Mouse (Mus musculus): Measurements from ENCODE around the gene Pttg1. TPM values are rescaled to one million over a fixed set of nuclear protein-coding genes. Genes with fewer than 3 reads are reported as not detected.
A peak's percentile ranks its signal among the peaks of the same experiment; 100 is the strongest.

The Pttg1 gene
- total and polyA plus RNA-seq, 3 experiments, result 153 to 276 (median 258) TPM

DNA sequence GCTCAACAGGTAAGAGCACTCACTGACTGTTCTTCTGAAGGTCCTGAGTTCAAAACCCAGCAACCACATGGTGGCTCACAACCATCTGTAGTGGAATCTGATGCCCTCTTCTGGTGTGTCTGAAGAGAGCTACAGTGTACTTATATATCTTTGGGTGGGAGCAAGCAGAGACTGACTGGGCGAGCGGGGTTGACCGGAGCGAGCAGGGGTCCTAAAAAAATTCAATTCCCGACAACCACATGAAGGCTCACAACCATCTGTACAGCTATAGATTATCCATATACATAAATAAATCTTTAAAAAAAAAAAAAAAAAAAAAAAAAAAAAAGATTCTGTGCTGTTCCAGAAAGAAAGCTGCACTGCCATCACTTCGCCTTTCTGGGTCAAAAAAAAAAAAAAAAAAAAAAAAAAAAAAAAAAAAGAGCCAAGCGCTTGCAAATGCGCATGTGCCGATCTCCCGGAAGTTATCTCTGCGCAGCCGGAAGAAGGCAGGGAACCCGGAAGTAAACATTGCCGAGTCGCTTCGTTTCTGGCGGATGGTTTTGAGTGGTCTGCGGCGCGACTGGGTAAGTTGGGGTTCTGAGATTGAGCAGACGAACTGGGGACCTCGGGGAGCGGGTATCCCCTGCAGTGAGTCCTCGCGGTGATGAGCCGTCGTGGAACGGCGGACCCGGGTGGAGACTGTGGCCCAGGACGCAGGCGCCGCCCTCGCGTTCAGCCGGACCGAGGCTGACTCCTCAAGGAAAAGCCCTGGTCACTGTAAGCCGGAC lies 7.4 kb upstream of the Pttg1 start, which contains the start of gene Slu7 (continued):
- TF ChIP-seq ELF1 (IDR thresholded peaks at IDR 0.05; ENCODE audit: low read depth, low read length), result peak; percentile 99
- TF ChIP-seq ZC3H11A (IDR thresholded peaks at IDR 0.05; ENCODE audit: low read depth, low read length), result no peak
- TF ChIP-seq POLR2A (IDR thresholded peaks at IDR 0.05; ENCODE audit: low read depth, low read length), result peak; percentile 80

DNA sequence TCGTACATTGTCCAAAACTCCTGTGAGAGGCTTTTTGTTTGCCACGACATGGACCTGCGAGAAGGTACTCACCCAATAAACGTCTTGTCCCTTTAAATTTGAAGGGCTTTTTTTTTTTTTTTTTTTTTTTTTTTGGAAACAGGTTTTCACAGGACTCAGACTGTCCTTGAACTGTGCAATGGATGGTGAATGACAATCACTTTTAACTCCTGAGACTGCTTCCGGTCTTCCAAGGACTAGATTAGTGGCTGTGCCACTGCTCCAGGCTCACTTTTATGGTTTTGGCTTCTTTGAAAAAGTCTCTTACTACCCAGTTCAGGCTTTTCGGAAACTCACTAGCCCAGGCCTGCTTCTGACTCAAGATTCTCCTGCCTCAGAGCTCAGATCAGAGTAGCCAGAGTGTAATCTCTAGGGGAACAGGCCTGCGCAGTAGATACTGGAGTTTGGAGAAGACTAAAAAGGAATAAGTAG lies 398 bp upstream of the Pttg1 start:
- Histone ChIP-seq H3K27ac (ENCODE audit: insufficient read depth, low read depth) (0 out of 2 replicates have a peak overlapping the region, but pooled peaks have one; percentile 19), H3K36me3 (replicated peaks in 1 of 2; ENCODE audit: control insufficient read depth in 1 of 2, insufficient read depth in 1 of 2, low read length in 1 of 2) (peaks cover 21 to 31% of the 10 kb centered on the region in 2 experiments), H3K4me3 (replicated peaks in 1 of 3; ENCODE audit: low read depth in 2 of 3, low read length in 2 of 3, poor library complexity in 1 of 3) (peak overlapping the region in 2 of 3 experiments; percentile 48 to 88), H3K79me2 (replicated peaks; ENCODE audit: control insufficient read depth, extremely low read depth, insufficient read depth, poor library complexity, severe bottlenecking) (peaks cover 12% of the 10 kb centered on the region; the same call in 1 of the 2 replicates), H3K27me3 (replicated peaks) (no peaks in the 10 kb centered on the region), H3K9ac (ENCODE audit: insufficient read depth, low read depth) (peak overlapping the region; percentile 59), H3K4me2 (ENCODE audit: insufficient read depth, low read depth, poor library complexity, severe bottlenecking) (peak overlapping the region; percentile 99), H3K4me1 (ENCODE audit: control insufficient read depth in 1 of 2, insufficient read depth in 2 of 2) (peaks cover 15 to 31% of the 10 kb centered on the region in 2 experiments), H3K9me3 (replicated peaks; ENCODE audit: low read length) (no peaks in the 10 kb centered on the region)
- TF ChIP-seq MXI1 (IDR thresholded peaks at IDR 0.05; ENCODE audit: low read depth, low read length), result no peak
- TF ChIP-seq IRF4 (IDR thresholded peaks at IDR 0.05; ENCODE audit: low read depth, low read length), result 0 out of 2 replicates have a peak, but pooled peaks have one; percentile 23
- TF ChIP-seq GABPA (IDR thresholded peaks at IDR 0.05; ENCODE audit: insufficient replicate concordance, low read depth, low read length), result no peak
- TF ChIP-seq CHD2 (IDR thresholded peaks at IDR 0.05; ENCODE audit: low read length), result no peak
- peak; percentile 92; the same call in 1 of the 2 replicates for TF ChIP-seq SIN3A (IDR thresholded peaks at IDR 0.05; ENCODE audit: low read length)
- no peak for TF ChIP-seq BHLHE40 (IDR thresholded peaks at IDR 0.05; ENCODE audit: low read depth, low read length)
- 0 out of 2 replicates have a peak, but pooled peaks have one; percentile 67 for TF ChIP-seq MAZ (IDR thresholded peaks at IDR 0.05; ENCODE audit: low read depth, low read length)
- no peak; the same call in 1 of the 2 replicates for TF ChIP-seq TBP (conservative IDR thresholded peaks at IDR 0.05; ENCODE audit: low read depth, low read length)
- no peak for TF ChIP-seq EP300 (IDR thresholded peaks at IDR 0.05; ENCODE audit: low read length)
- TF ChIP-seq JUND (conservative IDR thresholded peaks at IDR 0.05; ENCODE audit: low read depth, low read length), result peak; percentile 46; the same call in 1 of the 2 replicates
- peak; percentile 99 for TF ChIP-seq ZNF384 (IDR thresholded peaks at IDR 0.05; ENCODE audit: low read depth, low read length)
- TF ChIP-seq MYC (IDR thresholded peaks at IDR 0.05; ENCODE audit: low read depth, low read length), result 0 out of 2 replicates have a peak, but pooled peaks have one; percentile 64
- no peak for TF ChIP-seq E2F4 (IDR thresholded peaks at IDR 0.05; ENCODE audit: insufficient replicate concordance, low read depth, low read length)
- TF ChIP-seq POLR2A (IDR thresholded peaks at IDR 0.05; ENCODE audit: low read depth, low read length), result no peak
- no peak for TF ChIP-seq RCOR1 (conservative IDR thresholded peaks at IDR 0.05; ENCODE audit: low read depth, low read length)
- TF ChIP-seq ETS1 (conservative IDR thresholded peaks at IDR 0.05; ENCODE audit: low read depth, low read length), result 0 out of 2 replicates have a peak, but pooled peaks have one; percentile 11
- TF ChIP-seq CTCF (conservative IDR thresholded peaks at IDR 0.05 in 1 of 2, IDR thresholded peaks at IDR 0.05 in 1 of 2; ENCODE audit: low read depth in 2 of 2, low read length in 2 of 2), result no peak
- no peak for TF ChIP-seq NELFE (IDR thresholded peaks at IDR 0.05; ENCODE audit: low read depth, low read length)
- TF ChIP-seq CHD1 (IDR thresholded peaks at IDR 0.05; ENCODE audit: low read depth, low read length), result no peak
- no peak for TF ChIP-seq UBTF (IDR thresholded peaks at IDR 0.05; ENCODE audit: low read depth, low read length)
- TF ChIP-seq MAFK (IDR thresholded peaks at IDR 0.05; ENCODE audit: insufficient replicate concordance, low read length), result no peak
- no peak for TF ChIP-seq JUN (IDR thresholded peaks at IDR 0.05; ENCODE audit: insufficient read depth, low read depth, low read length)
- TF ChIP-seq HCFC1 (IDR thresholded peaks at IDR 0.05; ENCODE audit: low read depth, low read length), result peak; percentile 67
- no peak for TF ChIP-seq MAX (IDR thresholded peaks at IDR 0.05; ENCODE audit: low read length)
- TF ChIP-seq USF2 (conservative IDR thresholded peaks at IDR 0.05; ENCODE audit: low read depth, low read length), result no peak
- TF ChIP-seq MEF2A (IDR thresholded peaks at IDR 0.05; ENCODE audit: borderline replicate concordance, low read depth, low read length), result no peak
- no peak; the same call in 1 of the 2 replicates for TF ChIP-seq TCF12 (IDR thresholded peaks at IDR 0.05; ENCODE audit: low read depth, low read length)
- TF ChIP-seq ELF1 (IDR thresholded peaks at IDR 0.05; ENCODE audit: low read depth, low read length), result peak; percentile 47
- TF ChIP-seq USF1 (IDR thresholded peaks at IDR 0.05; ENCODE audit: low read depth, low read length), result no peak
- TF ChIP-seq ZKSCAN1 (IDR thresholded peaks at IDR 0.05; ENCODE audit: borderline replicate concordance, low read depth, low read length), result no peak; the same call in 1 of the 2 replicates
- in situ Hi-C loops (cut with MboI; ENCODE audit: low pct_ligation_motif_present, low pct_unique_long_range_greater_than_20kb, low sequenced_read_pairs) (no loop called here), dilution Hi-C loops (cut with MboI; ENCODE audit: extremely low pct_ligation_motif_present, extremely low pct_unique_long_range_greater_than_20kb, low sequenced_read_pairs) (no loop called here)
- no peak for DNase-seq (ENCODE audit: extremely low read depth)
